Mouse (Mus musculus) limb, embryonic 15.5 days (tissue): ENCODE results near the gene Fermt3. TPM values are rescaled to one million over a fixed set of nuclear protein-coding genes. Genes with fewer than 3 reads are reported as not detected.

Experiments
- ATAC-seq: fragments of 200-750 bp; cut with Nextera tagmentation; 2 replicates; pipeline ENCODE4 v1.8.0; 2017; ENCODE audit warnings: low read depth, moderate TSS enrichment; ENCODE audit not compliant: insufficient number of reproducible peaks, low FRiP score, low TSS enrichment
- H3K27ac ChIP-seq: fragments of 300-500 bp; sonication (generic); 2 replicates; pipeline ENCODE4 v1.5.1; 2015; ENCODE audit warnings: moderate library complexity, mild to moderate bottlenecking, inconsistent platforms
- H3K27me3 ChIP-seq: fragments of 300-500 bp; sonication (generic); 2 replicates; pipeline ENCODE4 v1.6.1; 2015; ENCODE audit warnings: inconsistent platforms
- H3K36me3 ChIP-seq: fragments of 300-500 bp; sonication (generic); 2 replicates; pipeline ENCODE4 v1.6.1; 2015; ENCODE audit warnings: inconsistent platforms
- H3K4me1 ChIP-seq: fragments of 300-500 bp; sonication (generic); 2 replicates; pipeline ENCODE4 v1.6.1; 2015; ENCODE audit warnings: inconsistent platforms
- H3K4me2 ChIP-seq: fragments of 300-500 bp; sonication (generic); 2 replicates; pipeline ENCODE4 v1.6.1; 2015; ENCODE audit warnings: mild to moderate bottlenecking, inconsistent platforms
- H3K4me3 ChIP-seq: fragments of 300-500 bp; sonication (generic); 2 replicates; pipeline ENCODE4 v1.5.1; 2015; ENCODE audit warnings: mild to moderate bottlenecking, inconsistent platforms
- H3K9ac ChIP-seq: fragments of 300-500 bp; sonication (generic); 2 replicates; pipeline ENCODE4 v1.6.1; 2015; ENCODE audit warnings: inconsistent platforms
- H3K9me3 ChIP-seq: fragments of 300-500 bp; sonication (generic); 2 replicates; pipeline ENCODE4 v1.6.1; 2016; ENCODE audit warnings: inconsistent platforms
- WGBS: fragments of 180-500 bp; shearing (Covaris S2); methylation state at CpG from one replicate; pipeline ENCODE4 v1.1.7; 2015; 5-methylcytosine and 5-hydroxymethylcytosine counted together
- polyA plus RNA-seq: library from polyadenylated mRNA; unstranded; fragments of >200 nt; fragmentation: Nextera tagmentation; extraction: Ambion mirVana; gene quantifications from 2 replicates; pipeline ENCODE4 v1.2.1, GENCODE M21; 2015

Gene Fermt3
- polyA plus RNA-seq, 1 experiment from 2014 or later = 13.1 TPM

GRCm38 (mm10) chr19:6954046-6954445 is 65.2 kb downstream of the Fermt3 start:
- Histone ChIP-seq H3K4me2 (no peak overlapping the region), H3K36me3 (peaks cover 53% of the 10 kb centered on the region), H3K27ac (no peak overlapping the region), H3K9ac (no peak overlapping the region), H3K4me3 (no peak overlapping the region), H3K4me1 (peaks cover 22% of the 10 kb centered on the region), H3K27me3 (no peaks in the 10 kb centered on the region), H3K9me3 (no peaks in the 10 kb centered on the region)
- WGBS = 50% methylated on average over 9 of the region's 9 CpGs
- ATAC-seq = no peak

- peaks cover 22% of the 10 kb centered on the region for H3K4me1 ChIP-seq
- peak overlapping the region; percentile 69 for H3K4me3 ChIP-seq
- no peak for ATAC-seq
- WGBS = 14% methylated on average over 3 of the region's 3 CpGs
- H3K9me3 ChIP-seq = no peaks in the 10 kb centered on the region
- H3K27me3 ChIP-seq = no peaks in the 10 kb centered on the region
- peak overlapping the region; percentile 90 for H3K4me2 ChIP-seq
- peak overlapping the region; percentile 98 for H3K27ac ChIP-seq
- H3K9ac ChIP-seq = no peak overlapping the region
- peaks cover 42% of the 10 kb centered on the region for H3K36me3 ChIP-seq
These were observed 66.6 kb downstream of the Fermt3 start for GRCm38 (mm10) chr19:6952712-6953037.

GRCm38 (mm10) chr19:6951994-6952711 is 67.1 kb downstream of the Fermt3 start:
- Histone ChIP-seq H3K4me2 (peak overlapping the region; percentile 90), H3K27ac (peak overlapping the region; percentile 98), H3K4me1 (peaks cover 22% of the 10 kb centered on the region), H3K27me3 (no peaks in the 10 kb centered on the region), H3K4me3 (peak overlapping the region; percentile 69), H3K9ac (peak overlapping the region; percentile 71), H3K9me3 (no peaks in the 10 kb centered on the region), H3K36me3 (peaks cover 37% of the 10 kb centered on the region)
- ATAC-seq = no peak
- WGBS = 4% methylated on average over 31 of the region's 31 CpGs

- peak overlapping the region; percentile 69 for H3K4me3 ChIP-seq
- under 1% methylated on average over 35 of the region's 35 CpGs for WGBS
- no peaks in the 10 kb centered on the region for H3K9me3 ChIP-seq
- H3K36me3 ChIP-seq = peaks cover 36% of the 10 kb centered on the region
- H3K27ac ChIP-seq = peak overlapping the region; percentile 98
- peaks cover 22% of the 10 kb centered on the region for H3K4me1 ChIP-seq
- H3K4me2 ChIP-seq = peak overlapping the region; percentile 90
- no peaks in the 10 kb centered on the region for H3K27me3 ChIP-seq
- H3K9ac ChIP-seq = peak overlapping the region; percentile 71
- ATAC-seq = peak; percentile 75
These were observed 67.8 kb downstream of the Fermt3 start for GRCm38 (mm10) chr19:6951381-6951968.

- 0 out of 2 replicates have a peak, but pooled peaks have one; percentile 11 for ATAC-seq
- WGBS = under 1% methylated on average over 28 of the region's 28 CpGs
- peak overlapping the region; percentile 69 for H3K4me3 ChIP-seq
- H3K4me2 ChIP-seq = peak overlapping the region; percentile 90
- H3K27me3 ChIP-seq = no peaks in the 10 kb centered on the region
- H3K36me3 ChIP-seq = peaks cover 35% of the 10 kb centered on the region
- no peaks in the 10 kb centered on the region for H3K9me3 ChIP-seq
- H3K9ac ChIP-seq = peak overlapping the region; percentile 71
- peaks cover 22% of the 10 kb centered on the region for H3K4me1 ChIP-seq
- H3K27ac ChIP-seq = peak overlapping the region; percentile 98
These were observed 68.6 kb downstream of the Fermt3 start for GRCm38 (mm10) chr19:6950613-6951153.

- Histone ChIP-seq H3K36me3 (peaks cover 32% of the 10 kb centered on the region), H3K4me3 (peak overlapping the region; percentile 69), H3K9me3 (no peaks in the 10 kb centered on the region), H3K27me3 (no peaks in the 10 kb centered on the region), H3K4me1 (peaks cover 22% of the 10 kb centered on the region), H3K4me2 (peak overlapping the region; percentile 90), H3K9ac (no peak overlapping the region), H3K27ac (peak overlapping the region; percentile 98; the same call in 1 of the 2 replicates)
- WGBS = 57% methylated on average over 5 of the region's 5 CpGs
- no peak for ATAC-seq
These were observed 69.3 kb downstream of the Fermt3 start for GRCm38 (mm10) chr19:6949951-6950350.

- no peak overlapping the region for H3K4me2 ChIP-seq
- no peaks in the 10 kb centered on the region for H3K9me3 ChIP-seq
- peaks cover 28% of the 10 kb centered on the region for H3K36me3 ChIP-seq
- H3K27me3 ChIP-seq = no peaks in the 10 kb centered on the region
- 86% methylated on average over 5 of the region's 5 CpGs for WGBS
- ATAC-seq = no peak
- H3K4me3 ChIP-seq = no peak overlapping the region
- peaks cover 22% of the 10 kb centered on the region for H3K4me1 ChIP-seq
- H3K27ac ChIP-seq = no peak overlapping the region
- no peak overlapping the region for H3K9ac ChIP-seq
These were observed 69.7 kb downstream of the Fermt3 start for GRCm38 (mm10) chr19:6949532-6949931.

Other genes with a start within 250 kb of the Fermt3 start
- gene Rps6ka4, start 178.8 kb downstream of the Fermt3 start, polyA plus RNA-seq = 33.5 and 36.1 TPM in 2 replicates
- 1.2 and 1.7 TPM in 2 replicates for gene Ccdc88b, start 161.3 kb downstream of the Fermt3 start, polyA plus RNA-seq
- gene Trmt112, start 109.8 kb downstream of the Fermt3 start, polyA plus RNA-seq = 123 and 138 TPM in 2 replicates
- 349 and 392 TPM in 2 replicates for gene Prdx5, start 109.4 kb downstream of the Fermt3 start, polyA plus RNA-seq
- 11.1 and 11.4 TPM in 2 replicates for gene Esrra, start 97.7 kb downstream of the Fermt3 start, polyA plus RNA-seq
- 6.7 and 7.9 TPM in 2 replicates for gene Catsperz, start 94.1 kb downstream of the Fermt3 start, polyA plus RNA-seq
- 1.5 and 1.7 TPM in 2 replicates for gene Kcnk4, start 85.0 kb downstream of the Fermt3 start, polyA plus RNA-seq
- gene Bad, start 77.6 kb downstream of the Fermt3 start, polyA plus RNA-seq = 92.3 and 94.7 TPM in 2 replicates
- gene Gpr137, start 77.0 kb downstream of the Fermt3 start, polyA plus RNA-seq = 35.2 and 38.9 TPM in 2 replicates
- gene Ppp1r14b, start 44.5 kb downstream of the Fermt3 start, polyA plus RNA-seq = 168 TPM in 2 replicates
- 48.4 and 50.5 TPM in 2 replicates for gene Plcb3, start 43.0 kb downstream of the Fermt3 start, polyA plus RNA-seq
- gene Fkbp2, start 39.0 kb downstream of the Fermt3 start, polyA plus RNA-seq = 117 and 124 TPM in 2 replicates
- 39.9 and 46.3 TPM in 2 replicates for gene Vegfb, start 31.8 kb downstream of the Fermt3 start, polyA plus RNA-seq
- gene Dnajc4, start 26.9 kb downstream of the Fermt3 start, polyA plus RNA-seq = 23.8 and 30.6 TPM in 2 replicates
- 21.7 and 24.1 TPM in 2 replicates for gene Nudt22, start 23.4 kb downstream of the Fermt3 start, polyA plus RNA-seq
- gene Trpt1, start 23.3 kb downstream of the Fermt3 start, polyA plus RNA-seq = 11.9 and 12.2 TPM in 2 replicates
- 207 and 226 TPM in 2 replicates for gene Stip1, start 20.5 kb upstream of the Fermt3 start, polyA plus RNA-seq
- gene Macrod1, start 37.3 kb upstream of the Fermt3 start, polyA plus RNA-seq = 18.2 and 27.2 TPM in 2 replicates
- 5.6 and 5.8 TPM in 2 replicates for gene Flrt1, start 86.3 kb upstream of the Fermt3 start, polyA plus RNA-seq
- gene Otub1, start 186.8 kb upstream of the Fermt3 start, polyA plus RNA-seq = 183 and 197 TPM in 2 replicates
- gene Cox8a, start 198.1 kb upstream of the Fermt3 start, polyA plus RNA-seq = 676 and 682 TPM in 2 replicates
- 43.4 and 45.0 TPM in 2 replicates for gene Naa40, start 221.7 kb upstream of the Fermt3 start, polyA plus RNA-seq
- 16.9 TPM in 2 replicates for gene Rcor2, start 247.9 kb upstream of the Fermt3 start, polyA plus RNA-seq